Mouse (Mus musculus): Measurements from ENCODE around the gene Trim9.
A peak's percentile ranks its signal among the peaks of the same experiment; 100 is the strongest.

The Trim9 gene

GRCm38 (mm10) chr12:70347202-70347841 is at the start of gene Trim9:
Trim9 (minus strand) TSS chr12:70347614.
- DNase-seq (ENCODE audit: low spot score in 2 of 2) = peak; percentile 98 to 99

- DNase-seq (ENCODE audit: low spot score in 2 of 2) = no peak
Observed at GRCm38 (mm10) chr12:70395061-70395460, 47.6 kb upstream of the Trim9 start.

GRCm38 (mm10) chr12:70391236-70391635 is 43.8 kb upstream of the Trim9 start:
- DNase-seq (ENCODE audit: low spot score in 2 of 2) = no peak

GRCm38 (mm10) chr12:70374976-70375375 is 27.6 kb upstream of the Trim9 start:
- peak in 1 of 2 experiments; percentile 26 for DNase-seq (ENCODE audit: low spot score in 2 of 2)

GRCm38 (mm10) chr12:70372874-70373273 is 25.5 kb upstream of the Trim9 start:
- DNase-seq (ENCODE audit: low spot score in 2 of 2) = peak; percentile 34 to 69

- DNase-seq (ENCODE audit: low spot score in 2 of 2) = no peak
Observed at GRCm38 (mm10) chr12:70369348-70369747, 21.9 kb upstream of the Trim9 start.

GRCm38 (mm10) chr12:70368820-70369219 is 21.4 kb upstream of the Trim9 start:
- peak; percentile 46 to 79 for DNase-seq (ENCODE audit: low spot score in 2 of 2)

GRCm38 (mm10) chr12:70367326-70368248 is 20.2 kb upstream of the Trim9 start:
- peak; percentile 79 to 90 for DNase-seq (ENCODE audit: low spot score in 2 of 2)

GRCm38 (mm10) chr12:70363016-70363415 is 15.6 kb upstream of the Trim9 start:
- no peak for DNase-seq (ENCODE audit: low spot score in 2 of 2)

- DNase-seq (ENCODE audit: low spot score in 2 of 2) = no peak
Observed at GRCm38 (mm10) chr12:70360276-70360675, 12.9 kb upstream of the Trim9 start.

GRCm38 (mm10) chr12:70359443-70359842 is 12.0 kb upstream of the Trim9 start:
- DNase-seq (ENCODE audit: low spot score in 2 of 2) = peak in 1 of 2 experiments; percentile 40

GRCm38 (mm10) chr12:70354926-70355325 is 7.5 kb upstream of the Trim9 start:
- DNase-seq (ENCODE audit: low spot score in 2 of 2) = no peak

GRCm38 (mm10) chr12:70350490-70350889 is 3.1 kb upstream of the Trim9 start:
- DNase-seq (ENCODE audit: low spot score in 2 of 2) = peak in 1 of 2 experiments; percentile 64

- no peak for DNase-seq (ENCODE audit: low spot score in 2 of 2)
Observed at GRCm38 (mm10) chr12:70349788-70350187, 2.4 kb upstream of the Trim9 start.

GRCm38 (mm10) chr12:70348026-70348425 is 612 bp upstream of the Trim9 start:
- DNase-seq (ENCODE audit: low spot score in 2 of 2) = no peak

GRCm38 (mm10) chr12:70346139-70347026 is 1.0 kb downstream of the Trim9 start:
- peak; percentile 67 to 68 for DNase-seq (ENCODE audit: low spot score in 2 of 2)

- DNase-seq (ENCODE audit: low spot score in 2 of 2) = peak; percentile 55 to 61
Observed at GRCm38 (mm10) chr12:70345531-70346138, 1.8 kb downstream of the Trim9 start.

GRCm38 (mm10) chr12:70335176-70335575 is 12.2 kb downstream of the Trim9 start:
- no peak for DNase-seq (ENCODE audit: low spot score in 2 of 2)

- no peak for DNase-seq (ENCODE audit: low spot score in 2 of 2)
Observed at GRCm38 (mm10) chr12:70333253-70333805, 14.1 kb downstream of the Trim9 start.

GRCm38 (mm10) chr12:70329059-70329458 is 18.4 kb downstream of the Trim9 start:
- no peak for DNase-seq (ENCODE audit: low spot score in 2 of 2)

- DNase-seq (ENCODE audit: low spot score in 2 of 2) = no peak
Observed at GRCm38 (mm10) chr12:70326956-70327355, 20.5 kb downstream of the Trim9 start.
